Mouse (Mus musculus) lung, postnatal 14 days (tissue): ENCODE results near the gene Gjc1.

Experiments used
- DNase-seq: peaks from one replicate; pipeline ENCODE4 v3.0.0; 2021

The Gjc1 gene

GRCm38 (mm10) chr11:102770662-102771435, 48.7 kb downstream of the Gjc1 start:
- no peak for DNase-seq

GRCm38 (mm10) chr11:102769993-102770661, 49.4 kb downstream of the Gjc1 start:
- DNase-seq = no peak

GRCm38 (mm10) chr11:102769141-102769540, 50.4 kb downstream of the Gjc1 start:
- DNase-seq = no peak

DNA sequence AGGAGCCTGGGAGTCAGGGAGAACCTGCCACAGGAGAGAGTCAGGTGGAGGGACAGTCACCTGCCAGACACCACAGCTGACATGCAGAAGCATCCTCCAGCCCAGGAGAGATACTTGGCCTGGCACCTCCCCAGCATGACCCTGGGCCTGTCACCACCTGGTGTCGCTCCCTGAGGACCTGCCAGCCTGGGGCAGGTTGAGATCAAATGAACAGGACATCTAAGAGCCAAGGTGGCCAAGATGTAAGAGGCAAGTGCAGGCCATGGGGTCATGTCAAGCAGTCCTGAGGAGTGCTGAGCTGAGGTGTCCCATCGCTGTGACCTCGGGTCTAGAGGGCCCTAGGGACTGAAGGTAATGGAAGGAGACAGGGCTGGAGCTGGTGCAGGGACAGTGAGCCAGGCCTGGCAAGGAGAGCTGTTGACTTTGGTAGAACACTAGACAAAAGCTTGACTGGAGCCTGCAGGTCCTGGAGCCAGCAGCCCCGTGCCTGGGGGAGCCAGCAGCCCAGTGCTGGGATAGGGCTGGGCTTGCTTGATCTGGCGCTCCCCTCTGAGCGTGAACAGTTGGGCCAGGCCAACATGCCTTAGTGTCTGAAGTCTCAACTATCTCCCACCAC, 52.3 kb downstream of the Gjc1 start:
- DNase-seq = no peak

GRCm38 (mm10) chr11:102765416-102765815, 54.1 kb downstream of the Gjc1 start:
- DNase-seq = no peak

DNA sequence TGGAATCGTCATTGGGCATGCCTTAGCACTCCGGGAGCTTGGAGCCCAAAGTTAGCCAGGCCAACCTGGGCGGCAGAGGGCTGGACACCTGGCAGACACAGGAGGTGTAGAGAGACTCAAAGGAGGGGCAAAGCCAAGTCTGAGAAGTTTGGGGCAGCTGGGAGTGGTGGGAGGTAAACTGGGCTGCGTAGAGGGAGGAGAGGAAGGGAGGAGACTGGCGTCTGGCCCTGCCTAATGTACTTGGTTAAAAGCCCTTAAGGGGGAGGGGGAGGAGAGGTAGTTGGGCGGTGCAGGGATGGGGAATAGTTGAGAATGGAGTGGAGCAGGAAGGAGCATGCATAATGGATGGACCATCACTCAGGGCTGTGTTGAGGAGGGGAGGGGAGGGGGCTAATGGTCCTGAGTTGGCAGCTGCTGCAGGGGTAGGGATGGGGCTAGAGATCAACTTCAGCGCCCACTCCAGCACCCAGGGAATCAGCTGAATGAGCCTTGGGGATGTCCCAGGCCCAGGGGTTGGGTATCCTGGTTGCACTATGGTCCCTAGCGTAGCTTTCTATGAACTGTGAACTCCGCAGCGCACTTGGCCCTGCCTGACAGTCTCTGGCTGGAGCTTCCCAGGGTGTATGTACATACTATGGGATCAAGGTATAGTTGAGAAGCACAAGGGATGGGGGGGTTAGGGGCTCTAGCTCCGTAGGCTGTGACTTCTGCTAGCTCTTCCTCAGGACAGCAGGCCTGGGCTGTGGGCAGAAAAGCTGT, 56.3 kb downstream of the Gjc1 start:
- DNase-seq = no peak

DNA sequence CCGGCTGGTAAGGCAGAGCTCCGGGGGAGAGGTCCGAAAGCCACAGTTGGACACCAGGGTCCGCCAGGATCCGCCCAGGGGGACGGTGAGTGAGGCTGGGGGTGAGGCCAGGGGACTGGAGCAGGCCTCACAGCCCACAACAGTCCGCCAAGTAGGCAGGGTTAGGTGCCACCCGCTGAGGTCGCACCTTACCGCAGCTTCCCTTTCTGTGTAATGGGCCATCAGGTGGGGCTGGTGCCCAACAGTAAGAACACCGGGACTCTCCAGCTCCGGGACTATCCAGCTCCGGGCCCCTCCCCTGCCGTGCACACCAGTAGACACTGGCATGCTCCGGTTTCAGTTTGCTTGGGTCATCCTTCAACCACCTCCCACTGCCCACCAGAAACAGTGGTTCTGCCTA, 57.3 kb downstream of the Gjc1 start:
- no peak for DNase-seq

DNA sequence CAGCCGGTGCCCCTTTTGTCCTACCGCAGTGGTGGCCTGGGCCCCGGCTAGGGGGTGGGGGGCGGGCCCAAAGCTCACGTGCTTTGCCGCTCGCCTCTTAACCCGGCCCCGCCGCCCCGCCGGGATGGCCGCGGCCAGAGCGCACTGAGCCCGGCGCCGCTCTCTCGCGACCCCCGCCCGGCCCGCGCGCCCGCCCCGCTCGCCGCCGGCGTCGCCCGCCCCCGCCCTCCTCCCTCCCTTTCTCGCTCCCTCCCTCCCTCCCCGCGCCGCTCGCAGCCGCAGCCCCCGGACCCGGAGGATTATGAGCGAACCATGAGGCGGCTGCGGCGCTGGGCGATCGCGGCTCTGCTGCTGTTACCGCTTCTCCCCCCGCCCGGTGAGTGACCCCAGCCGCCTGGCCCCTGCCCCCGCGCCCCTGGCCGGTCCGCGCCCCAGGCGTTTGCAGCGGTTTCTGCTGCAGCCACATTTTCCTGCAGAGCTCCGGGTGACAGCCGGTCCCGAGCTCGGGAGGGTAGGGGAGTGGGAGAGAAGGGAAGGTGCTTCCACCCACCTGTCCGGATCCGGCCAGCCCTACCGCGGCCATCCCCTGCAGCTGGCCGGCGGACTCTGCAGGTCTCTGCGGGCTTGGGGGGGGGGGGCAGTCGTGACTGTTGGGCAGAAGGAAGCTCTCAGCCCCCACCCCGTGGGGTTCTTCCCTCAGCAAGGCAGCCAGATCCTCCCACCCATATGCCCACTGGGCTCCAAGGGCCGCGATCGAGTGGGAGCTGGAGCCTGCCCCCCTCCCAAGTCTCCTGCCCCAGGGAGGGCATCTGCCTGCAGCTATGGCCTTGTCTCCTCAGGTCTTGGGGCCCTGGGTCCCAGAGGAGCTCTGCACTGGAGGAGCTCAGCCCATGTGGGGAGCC, 57.9 kb downstream of the Gjc1 start, which contains the start of gene Adam11:
Gene Adam11, plus strand, starts transcription at position 131 of the 902 bp plus-strand sequence.
- no peak for DNase-seq

- DNase-seq = no peak
Measured at GRCm38 (mm10) chr11:102760805-102761308, 58.6 kb downstream of the Gjc1 start.

- DNase-seq = no peak
Measured at GRCm38 (mm10) chr11:102758977-102759376, 60.5 kb downstream of the Gjc1 start.

GRCm38 (mm10) chr11:102755391-102755790, 64.1 kb downstream of the Gjc1 start:
- no peak for DNase-seq

- no peak for DNase-seq
Measured at GRCm38 (mm10) chr11:102754416-102754815, 65.1 kb downstream of the Gjc1 start.

- DNase-seq = no peak
Measured at GRCm38 (mm10) chr11:102753591-102754324, 65.7 kb downstream of the Gjc1 start.

DNA sequence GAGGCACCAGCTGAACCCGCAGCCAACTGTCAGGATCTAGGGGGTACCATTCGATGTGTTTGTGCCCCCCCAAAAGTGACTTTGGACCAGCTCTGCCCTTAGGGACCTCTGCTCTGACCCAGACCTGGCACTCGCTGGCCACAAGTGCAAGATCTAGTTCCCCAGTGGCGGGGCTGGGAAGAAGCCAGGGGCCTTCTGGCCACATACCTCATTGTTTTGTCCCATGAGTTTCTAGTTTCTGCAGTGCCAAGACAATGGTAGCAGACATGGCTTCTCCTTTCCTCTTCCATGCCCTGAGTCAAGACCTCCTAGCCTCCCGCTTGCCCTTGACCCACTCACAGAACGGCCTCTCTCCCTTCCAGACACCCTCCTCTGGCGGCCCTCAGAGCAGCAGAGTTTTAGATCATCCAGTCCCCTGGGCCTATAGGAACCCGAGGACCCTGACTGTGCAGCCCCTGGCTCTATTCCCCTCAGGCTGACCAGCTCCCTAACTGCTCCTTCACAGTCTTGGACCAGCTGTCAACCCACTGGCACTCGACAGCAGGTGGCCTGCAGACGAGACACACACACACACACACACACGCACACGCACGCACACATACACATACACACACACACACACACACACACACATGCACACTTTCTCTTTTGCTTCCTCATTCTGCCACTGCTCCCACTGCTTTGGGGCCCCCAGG, 66.5 kb downstream of the Gjc1 start:
- DNase-seq = no peak

DNA sequence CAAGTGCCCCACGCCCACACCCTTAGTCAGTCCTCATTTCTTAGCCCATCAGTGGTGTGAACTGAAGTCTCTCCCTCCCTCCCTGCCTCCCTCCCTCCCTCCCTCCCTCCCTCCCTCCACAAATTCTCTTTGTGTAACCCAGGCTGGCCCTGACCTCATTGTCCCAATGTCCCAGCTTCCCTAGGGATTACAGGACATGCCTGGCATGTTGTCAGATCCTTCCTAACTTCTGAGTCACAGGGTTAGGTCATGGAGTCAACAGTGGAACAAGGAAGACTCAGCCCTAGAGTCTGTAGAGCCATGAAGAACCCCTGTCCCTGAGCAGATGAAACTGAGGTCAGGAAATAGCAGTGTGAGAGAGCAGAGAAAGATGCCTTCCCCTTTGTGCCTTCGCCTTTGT, 69.8 kb downstream of the Gjc1 start:
- no peak for DNase-seq
